Mouse (Mus musculus) embryonic facial prominence, embryonic 14.5 days (tissue): ENCODE data around the gene Sugp1. TPM values are rescaled to one million over a fixed set of nuclear protein-coding genes. Genes with fewer than 3 reads are reported as not detected.

Experiments used
- ATAC-seq: fragments of 200-750 bp; cut with Nextera tagmentation; 2 replicates; pipeline ENCODE4 v1.8.0; 2017; ENCODE audit warnings: low read depth, moderate number of reproducible peaks, moderate TSS enrichment
- DNase-seq: peaks from one replicate; pipeline ENCODE4 v3.0.0-alpha.2; 2015; ENCODE audit warnings: low spot score
- H3K27ac ChIP-seq: fragments of 300-500 bp; sonication (generic); replicated peaks from 2 replicates; pipeline ENCODE4 v1.5.1; 2014; ENCODE audit warnings: low read depth, mild to moderate bottlenecking, low read length, moderate library complexity
- H3K27me3 ChIP-seq: fragments of 300-500 bp; sonication (generic); replicated peaks from 2 replicates; pipeline ENCODE4 v1.6.1; 2014; ENCODE audit warnings: low read length; ENCODE audit not compliant: control insufficient read depth, insufficient read depth
- H3K36me3 ChIP-seq: fragments of 300-500 bp; sonication (generic); 2 replicates; pipeline ENCODE4 v1.6.1; 2014; ENCODE audit warnings: low read length, mixed read lengths; ENCODE audit not compliant: control insufficient read depth, insufficient read depth
- H3K4me1 ChIP-seq: fragments of 300-500 bp; sonication (generic); 2 replicates; pipeline ENCODE4 v1.6.1; 2014; ENCODE audit warnings: antibody characterized with exemption, low read length; ENCODE audit not compliant: control insufficient read depth, insufficient read depth
- H3K4me2 ChIP-seq: fragments of 300-500 bp; sonication (generic); 2 replicates; pipeline ENCODE4 v1.6.1; 2014; ENCODE audit warnings: low read depth, mild to moderate bottlenecking, low read length, moderate library complexity, mixed read lengths
- H3K4me3 ChIP-seq: fragments of 300-500 bp; sonication (generic); 2 replicates; pipeline ENCODE4 v1.5.1; 2014; ENCODE audit warnings: low read depth, mild to moderate bottlenecking, low read length
- H3K9ac ChIP-seq: fragments of 300-500 bp; sonication (generic); 2 replicates; pipeline ENCODE4 v1.6.1; 2014; ENCODE audit warnings: low read depth, mild to moderate bottlenecking, low read length, moderate library complexity, mixed read lengths
- H3K9me3 ChIP-seq: fragments of 300-500 bp; sonication (generic); 2 replicates; pipeline ENCODE4 v1.6.1; 2016; ENCODE audit warnings: low read length; ENCODE audit not compliant: control insufficient read depth
- WGBS: fragments of 180-500 bp; shearing (Covaris S2); extraction: QIAGEN DNeasy Blood & Tissue Kit; methylation state at CpG from one replicate; pipeline ENCODE4 v1.1.7; 2014; 5-methylcytosine and 5-hydroxymethylcytosine counted together
- polyA plus RNA-seq: library from polyadenylated mRNA; unstranded; fragments of >200 nt; fragmentation: Nextera tagmentation; extraction: Ambion mirVana; gene quantifications from 2 replicates; pipeline ENCODE4 v1.2.1, GENCODE M21; 2014

The Sugp1 gene
- 25.1 and 33.5 TPM in 2 replicates for polyA plus RNA-seq

- ATAC-seq (peak; percentile 97), DNase-seq (peak; percentile 98)
- Histone ChIP-seq H3K27me3 (no peaks in the 10 kb centered on the region), H3K4me3 (peak within 1 kb of the TSS; percentile 100), H3K4me2 (peak within 1 kb of the TSS; percentile 94), H3K36me3 (0 out of 2 replicates have a peak, but pooled peaks cover 2% of the 10 kb centered on the region), H3K9ac (peak within 1 kb of the TSS; percentile 98), H3K4me1 (peaks cover 19% of the 10 kb centered on the region), H3K9me3 (no peaks in the 10 kb centered on the region), H3K27ac (peak within 1 kb of the TSS; percentile 88)
- WGBS = under 1% methylated on average over 63 of the region's 65 CpGs
Measured at GRCm38 (mm10) chr8:70042583-70043455, at the start of gene Sugp1, which contains the start of gene Mau2. Gene Sugp1, plus strand, starts transcription at chr8:70042813. Gene Mau2, minus strand, starts transcription at chr8:70042734.

GRCm38 (mm10) chr8:69995422-69995775, 47.2 kb upstream of the Sugp1 start:
- H3K9ac ChIP-seq = peak overlapping the region; percentile 80
- peak overlapping the region; percentile 60 for H3K4me2 ChIP-seq
- H3K4me1 ChIP-seq = 0 out of 2 replicates have a peak, but pooled peaks cover 4% of the 10 kb centered on the region
- H3K27me3 ChIP-seq = no peaks in the 10 kb centered on the region
- WGBS = under 1% methylated on average over 7 of the region's 7 CpGs
- H3K9me3 ChIP-seq = no peaks in the 10 kb centered on the region
- ATAC-seq (no peak), DNase-seq (no peak)
- H3K27ac ChIP-seq = no peak overlapping the region; the same call in 1 of the 2 replicates
- 0 out of 2 replicates have a peak, but pooled peaks cover 7% of the 10 kb centered on the region for H3K36me3 ChIP-seq
- peak overlapping the region; percentile 79 for H3K4me3 ChIP-seq

GRCm38 (mm10) chr8:69995776-69996588, 46.6 kb upstream of the Sugp1 start, which contains the start of gene Gatad2a:
Gene Gatad2a, minus strand, starts transcription at chr8:69996384.
- peak within 1 kb of the TSS; percentile 79 for H3K4me3 ChIP-seq
- 0 out of 2 replicates have a peak, but pooled peaks cover 7% of the 10 kb centered on the region for H3K36me3 ChIP-seq
- peak within 1 kb of the TSS; percentile 90 for H3K9ac ChIP-seq
- ATAC-seq (peak; percentile 99), DNase-seq (peak; percentile 100)
- 0 out of 2 replicates have a peak, but pooled peaks cover 4% of the 10 kb centered on the region for H3K4me1 ChIP-seq
- no peaks in the 10 kb centered on the region for H3K27me3 ChIP-seq
- H3K4me2 ChIP-seq = peak within 1 kb of the TSS; percentile 75
- no peaks in the 10 kb centered on the region for H3K9me3 ChIP-seq
- H3K27ac ChIP-seq = peak within 1 kb of the TSS; percentile 80
- under 1% methylated on average over 49 of the region's 87 CpGs for WGBS

GRCm38 (mm10) chr8:69996589-69997285, 45.9 kb upstream of the Sugp1 start:
- Histone ChIP-seq H3K9me3 (no peaks in the 10 kb centered on the region), H3K27me3 (no peaks in the 10 kb centered on the region), H3K36me3 (0 out of 2 replicates have a peak, but pooled peaks cover 7% of the 10 kb centered on the region), H3K9ac (peak overlapping the region; percentile 90), H3K27ac (peak overlapping the region; percentile 80), H3K4me3 (peak overlapping the region; percentile 79), H3K4me2 (peak overlapping the region; percentile 75), H3K4me1 (0 out of 2 replicates have a peak, but pooled peaks cover 4% of the 10 kb centered on the region)
- WGBS = 3% methylated on average over 25 of the region's 35 CpGs
- no peak for ATAC-seq
- no peak for DNase-seq

- Histone ChIP-seq H3K9ac (no peak overlapping the region), H3K27ac (no peak overlapping the region), H3K36me3 (no peaks in the 10 kb centered on the region), H3K4me2 (no peak overlapping the region), H3K4me1 (0 out of 2 replicates have a peak, but pooled peaks cover 4% of the 10 kb centered on the region), H3K9me3 (no peaks in the 10 kb centered on the region), H3K27me3 (no peaks in the 10 kb centered on the region), H3K4me3 (no peak overlapping the region)
- DNase-seq (no peak), ATAC-seq (no peak)
- 85% methylated on average over 3 of the region's 3 CpGs for WGBS
Measured at GRCm38 (mm10) chr8:69998706-69999105, 43.9 kb upstream of the Sugp1 start.

GRCm38 (mm10) chr8:69999236-69999635, 43.4 kb upstream of the Sugp1 start:
- ATAC-seq = no peak
- no peaks in the 10 kb centered on the region for H3K9me3 ChIP-seq
- H3K9ac ChIP-seq = no peak overlapping the region
- no peak overlapping the region for H3K4me2 ChIP-seq
- DNase-seq = no peak
- H3K4me1 ChIP-seq = 0 out of 2 replicates have a peak, but pooled peaks cover 4% of the 10 kb centered on the region
- 87% methylated on average over 4 of the region's 4 CpGs for WGBS
- H3K27ac ChIP-seq = no peak overlapping the region
- no peaks in the 10 kb centered on the region for H3K36me3 ChIP-seq
- no peaks in the 10 kb centered on the region for H3K27me3 ChIP-seq
- H3K4me3 ChIP-seq = no peak overlapping the region

GRCm38 (mm10) chr8:70000226-70000625, 42.4 kb upstream of the Sugp1 start:
- Histone ChIP-seq H3K36me3 (no peaks in the 10 kb centered on the region), H3K9me3 (no peaks in the 10 kb centered on the region), H3K4me1 (0 out of 2 replicates have a peak, but pooled peaks cover under 1% of the 10 kb centered on the region), H3K9ac (no peak overlapping the region), H3K4me3 (no peak overlapping the region), H3K4me2 (no peak overlapping the region), H3K27me3 (no peaks in the 10 kb centered on the region), H3K27ac (no peak overlapping the region)
- ATAC-seq = no peak
- 84% methylated on average over 2 of the region's 2 CpGs for WGBS
- no peak for DNase-seq
